22 mouse cellular contexts compared by ENCODE assay signal in genomic region chr5:77144647-77145046, GRCm38 (mm10). TPM values are rescaled to one million over a fixed set of nuclear protein-coding genes. Genes with fewer than 3 reads are reported as not detected.
DNase-seq lines count a peak whose midpoint lies in the region; ATAC-seq and TF ChIP-seq lines count a peak whose summit lies in the region.
"Had no signal": no experiment of that assay in that cellular context is flagged by ENCODE, and none has a peak within 500 bp of the region (broad histone marks: within the 10 kb centered on the region; RNA-seq: fewer than 3 reads in every experiment).

No protein-coding gene starts in this region.

- no peak for TF ChIP-seq CTCF in stomach, postnatal 0 days (IDR thresholded peaks at IDR 0.05; ENCODE audit: low read depth)

- no peak overlapping the region for H3K9ac ChIP-seq in stomach, postnatal 0 days (ENCODE audit: low read length)
- H3K9ac ChIP-seq: heart, embryonic 13.5 days; lung, embryonic 15.5 days; midbrain, embryonic 13.5 days had no signal

- peak; percentile 64 for ATAC-seq in megakaryocyte, adult 5-6 weeks (ENCODE audit: poor library complexity, severe bottlenecking)
- peak; percentile 80 for ATAC-seq in stomach, postnatal 0 days (ENCODE audit: low FRiP score, low TSS enrichment)
- ATAC-seq in cerebellum, adult (ENCODE audit: insufficient number of reproducible peaks, low FRiP score, low TSS enrichment) = no peak
- ATAC-seq: forebrain, embryonic 14.5 days; hindbrain, embryonic 16.5 days; midbrain, embryonic 13.5 days; Patski had no signal

- no peaks in the 10 kb centered on the region for H3K27me3 ChIP-seq in stomach, postnatal 0 days (ENCODE audit: control insufficient read depth, insufficient read depth, low read length)
- H3K27me3 ChIP-seq: heart, embryonic 13.5 days; lung, embryonic 15.5 days had no signal

- H3K36me3 ChIP-seq in stomach, postnatal 0 days (ENCODE audit: control insufficient read depth, insufficient read depth, low read length) = no peaks in the 10 kb centered on the region
- H3K36me3 ChIP-seq: embryonic facial prominence, embryonic 10.5 days; heart, embryonic 13.5 days; lung, embryonic 15.5 days; midbrain, embryonic 13.5 days had no signal

- DNase-seq in thymus, postnatal 0 days (ENCODE audit: low spot score) = peak; percentile 28
- DNase-seq in thymus, postnatal 36 days = no peak
- DNase-seq in T-cell, adult 2 months (ENCODE audit: low spot score) = peak; percentile 65
- DNase-seq in stomach, postnatal 0 days (ENCODE audit: low spot score) = no peak
- DNase-seq in MN1 (ENCODE audit: low spot score) = no peak
- no peak for DNase-seq in right cerebral cortex, postnatal 25 days
- DNase-seq: cerebellum, adult 11-12 months; cerebellum, postnatal 36 days; heart, postnatal 36 days; layer of hippocampus, postnatal 36 days; left cerebral cortex, postnatal 4 days; right cerebral cortex, adult 18-20 months had no signal

- no peak overlapping the region for H3K4me2 ChIP-seq in stomach, postnatal 0 days (replicated peaks; ENCODE audit: low read depth)
- H3K4me2 ChIP-seq: heart, embryonic 13.5 days; lung, embryonic 15.5 days; midbrain, embryonic 13.5 days had no signal

- WGBS in stomach, postnatal 0 days = 65% methylated on average over 5 of the region's 5 CpGs

- TF ChIP-seq EP300 in stomach, postnatal 0 days (optimal IDR thresholded peaks at IDR 0.05) = no peak

- H3K27ac ChIP-seq in stomach, postnatal 0 days (replicated peaks) = no peak overlapping the region
- H3K27ac ChIP-seq: embryonic facial prominence, embryonic 10.5 days; heart, embryonic 13.5 days; lung, embryonic 15.5 days; midbrain, embryonic 13.5 days had no signal

- no peaks in the 10 kb centered on the region for H3K4me1 ChIP-seq in stomach, postnatal 0 days (replicated peaks; ENCODE audit: control insufficient read depth, insufficient read depth)
- H3K4me1 ChIP-seq: midbrain, embryonic 13.5 days had no signal

- H3K4me3 ChIP-seq in stomach, postnatal 0 days (ENCODE audit: low read depth, low read length) = no peak overlapping the region
- H3K4me3 ChIP-seq: embryonic facial prominence, embryonic 10.5 days; heart, embryonic 13.5 days; lung, embryonic 15.5 days; midbrain, embryonic 13.5 days; myocyte had no signal

- H3K9me3 ChIP-seq in stomach, postnatal 0 days (ENCODE audit: control insufficient read depth, low read length) = no peaks in the 10 kb centered on the region
- H3K9me3 ChIP-seq: embryonic facial prominence, embryonic 10.5 days; heart, embryonic 13.5 days; lung, embryonic 15.5 days; midbrain, embryonic 13.5 days had no signal

RNA-seq across cellular contexts. Expression of gene Hopx, which starts 29.7 kb away (rescaled TPM):
- polyA plus RNA-seq in thymus, postnatal 0 days (2015; fragmentation: Nextera tagmentation; extraction: Ambion mirVana) = 0.59 and 0.77 TPM in 2 replicates
- total RNA-seq in megakaryocyte, adult 5-6 weeks (2015) = 104 and 127 TPM in 2 replicates
- 35.5 and 46.3 TPM in 2 replicates for total RNA-seq in megakaryocyte, adult 5-6 weeks (2017)
- polyA plus RNA-seq in stomach, postnatal 0 days (2015; fragmentation: Nextera tagmentation; extraction: Ambion mirVana) = 26.6 and 30.2 TPM in 2 replicates
- polyA plus RNA-seq: Patski had no signal

Comparison
In these comparisons a context has a peak if more than half of its experiments do, and no peak if none do; other contexts are left out.
1. DNase-seq: peak in thymus, postnatal 0 days (single experiment) and T-cell, adult 2 months (single experiment); none in thymus, postnatal 36 days (0 of 2), stomach, postnatal 0 days (single experiment), MN1 (single experiment) and right cerebral cortex, postnatal 25 days (single experiment).
2. RNA of gene Hopx, which starts 29.7 kb away (polyA plus RNA-seq): 26.6 to 30.2 TPM in stomach, postnatal 0 days; 0.59 to 0.77 TPM in thymus, postnatal 0 days; every median in the first group is over 10 times any median in the second.